ENCODE assay signal across 8 mouse cellular contexts in the genomic region with DNA sequence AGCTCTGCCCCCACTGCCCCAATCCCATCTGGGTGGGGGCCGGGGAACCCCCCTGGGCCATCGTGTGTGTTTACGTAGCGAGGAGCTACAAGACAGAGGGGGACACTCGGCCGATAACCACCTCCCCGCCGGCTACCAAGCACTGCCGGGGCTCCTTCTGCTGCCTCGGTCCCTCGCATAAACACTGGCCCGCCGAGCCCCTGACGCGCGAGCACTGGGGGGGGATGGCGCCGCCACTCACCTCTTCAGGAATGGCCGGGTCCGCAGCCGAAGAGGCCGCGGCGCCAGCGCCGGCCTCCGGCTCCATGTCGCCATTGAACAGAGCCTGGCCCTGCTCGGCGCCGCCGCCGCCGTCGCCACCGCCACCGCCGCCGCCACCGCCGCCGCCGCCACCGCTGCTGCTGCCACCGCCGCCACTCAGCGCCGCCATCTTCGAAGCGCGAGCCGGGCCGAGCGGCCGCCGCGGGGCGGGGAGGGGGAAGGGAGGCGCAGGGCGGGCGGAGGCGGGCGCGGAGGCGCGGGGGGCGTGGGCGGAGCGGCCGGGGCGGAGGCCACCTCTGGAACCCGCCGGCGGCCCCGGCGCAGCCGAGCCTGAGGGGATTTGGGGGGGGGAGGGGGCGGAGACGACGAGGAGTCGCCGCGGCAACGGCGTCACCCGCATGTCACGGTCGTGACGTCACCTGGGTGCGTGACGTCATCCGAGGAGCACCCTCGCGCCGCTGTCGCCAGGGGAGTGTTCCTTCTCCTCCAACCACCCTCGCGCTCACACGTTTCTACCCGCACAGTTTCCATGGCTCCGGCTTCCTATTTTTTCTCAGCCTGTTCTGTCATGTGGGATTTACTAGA. TPM values are rescaled to one million over a fixed set of nuclear protein-coding genes. Genes with fewer than 3 reads are reported as not detected.
DNase-seq lines count a peak whose midpoint lies in the region; ATAC-seq and TF ChIP-seq lines count a peak whose summit lies in the region.

Gene Braf, minus strand, starts transcription at position 598 of the 846 bp plus-strand sequence.

- no peaks in the 10 kb centered on the region for H3K9me3 ChIP-seq in ES-E14 (ENCODE audit: control insufficient read depth, insufficient read depth, low read depth, low read length)
- no peaks in the 10 kb centered on the region for H3K9me3 ChIP-seq in forebrain, embryonic 16.5 days (ENCODE audit: control insufficient read depth, low read length)
- no peaks in the 10 kb centered on the region for H3K9me3 ChIP-seq in lung, embryonic 14.5 days (ENCODE audit: low read depth, low read length)

- H3K4me2 ChIP-seq in forebrain, embryonic 16.5 days (ENCODE audit: low read length) = peak within 1 kb of the TSS; percentile 95
- peak within 1 kb of the TSS; percentile 79 for H3K4me2 ChIP-seq in lung, embryonic 14.5 days

- 0% methylated on average over 64 of the region's 101 CpGs for whole genome bisulfite sequencing in forebrain, embryonic 16.5 days
- under 1% methylated on average over 66 of the region's 101 CpGs for WGBS in lung, embryonic 14.5 days
- WGBS in olfactory bulb, adult 2 months = 4% methylated on average over 74 of the region's 101 CpGs
- 2% methylated on average over 65 of the region's 101 CpGs for WGBS in thymus, adult 2 months

- H3K4me1 ChIP-seq in ES-E14 (ENCODE audit: control insufficient read depth in 2 of 2, insufficient read depth in 2 of 2, low read length in 2 of 2, poor library complexity in 1 of 2) = peaks cover 0 to 7% of the 10 kb centered on the region in 2 experiments; a peak in 3 of 4 replicates
- H3K4me1 ChIP-seq in forebrain, embryonic 16.5 days (replicated peaks; ENCODE audit: control insufficient read depth, insufficient read depth, low read length) = peaks cover 24% of the 10 kb centered on the region
- H3K4me1 ChIP-seq in lung, embryonic 14.5 days (ENCODE audit: insufficient read depth) = peaks cover 11% of the 10 kb centered on the region
- H3K4me1 ChIP-seq in olfactory bulb, adult 2 months (ENCODE audit: control insufficient read depth, insufficient read depth, low read length) = no peaks in the 10 kb centered on the region
- H3K4me1 ChIP-seq in thymus, adult 2 months (replicated peaks; ENCODE audit: control insufficient read depth, insufficient read depth, low read length) = peaks cover 4% of the 10 kb centered on the region

- TF ChIP-seq POLR2A in olfactory bulb, adult 2 months (IDR thresholded peaks at IDR 0.05; ENCODE audit: insufficient read depth, low read depth, low read length) = peak; percentile 33; the same call in 1 of the 2 replicates
- no peak for TF ChIP-seq POLR2A in thymus, adult 2 months (IDR thresholded peaks at IDR 0.05; ENCODE audit: control insufficient read depth, extremely low read depth, insufficient read depth, low read length, poor library complexity)

- peak; percentile 46 for TF ChIP-seq CTCF in layer of hippocampus, adult 2 months (conservative IDR thresholded peaks at IDR 0.05)
- peak; percentile 14; the same call in 1 of the 2 replicates for TF ChIP-seq CTCF in lung, embryonic 14.5 days (IDR thresholded peaks at IDR 0.05; ENCODE audit: low read depth)
- TF ChIP-seq CTCF in olfactory bulb, adult 2 months (IDR thresholded peaks at IDR 0.05; ENCODE audit: insufficient read depth, low read depth, low read length) = no peak
- no peak for TF ChIP-seq CTCF in thymus, adult 2 months (IDR thresholded peaks at IDR 0.05; ENCODE audit: borderline replicate concordance, control insufficient read depth, extremely low read depth, insufficient read depth, low read length, poor library complexity)

- no peaks in the 10 kb centered on the region for H3K27me3 ChIP-seq in forebrain, embryonic 16.5 days (replicated peaks; ENCODE audit: control insufficient read depth, insufficient read depth, low read length)
- H3K27me3 ChIP-seq in lung, embryonic 14.5 days (ENCODE audit: insufficient read depth, low read length) = no peaks in the 10 kb centered on the region
- H3K27me3 ChIP-seq in thymus, adult 2 months (ENCODE audit: control insufficient read depth, insufficient read depth, low read length) = no peaks in the 10 kb centered on the region

- intact Hi-C loops in heart, postnatal 36 days (cut with DNase I) = loop anchor here (1.0 to 10.0 kb wide), 4 partner anchors 43 to 520 kb away; partner anchors contain the start of genes Kdm7a and Ndufb2

- no peaks in the 10 kb centered on the region for H3K36me3 ChIP-seq in ES-E14 (ENCODE audit: control insufficient read depth, insufficient read depth, low read length, poor library complexity, severe bottlenecking)
- H3K36me3 ChIP-seq in forebrain, embryonic 16.5 days (ENCODE audit: control insufficient read depth, insufficient read depth) = no peaks in the 10 kb centered on the region
- H3K36me3 ChIP-seq in lung, embryonic 14.5 days (ENCODE audit: insufficient read depth) = no peaks in the 10 kb centered on the region
- no peaks in the 10 kb centered on the region for H3K36me3 ChIP-seq in thymus, adult 2 months (ENCODE audit: control insufficient read depth, insufficient read depth, low read length)

- in situ Hi-C loops in ES-E14 (cut with MboI; ENCODE audit: low sequenced_read_pairs in 2 of 2, unreplicated experiment in 2 of 2) = no loop called here

- peak within 1 kb of the TSS; percentile 97 for H3K4me3 ChIP-seq in ES-E14 (ENCODE audit: insufficient read depth in 1 of 2, low read depth in 1 of 2, low read length in 2 of 2, poor library complexity in 1 of 2, severe bottlenecking in 1 of 2)
- H3K4me3 ChIP-seq in forebrain, embryonic 16.5 days (replicated peaks; ENCODE audit: low read length) = peak within 1 kb of the TSS; percentile 99
- peak within 1 kb of the TSS; percentile 81 for H3K4me3 ChIP-seq in layer of hippocampus, adult 2 months
- peak within 1 kb of the TSS; percentile 91 for H3K4me3 ChIP-seq in lung, embryonic 14.5 days (ENCODE audit: low read depth, low read length)
- H3K4me3 ChIP-seq in olfactory bulb, adult 2 months (ENCODE audit: insufficient read depth, low read depth, low read length) = peak within 1 kb of the TSS; percentile 74
- peak within 1 kb of the TSS; percentile 94 for H3K4me3 ChIP-seq in thymus, adult 2 months (ENCODE audit: control insufficient read depth, insufficient read depth, low read length)

- H3K9ac ChIP-seq in ES-E14 (ENCODE audit: insufficient read depth, low read depth, low read length, poor library complexity, severe bottlenecking) = peak within 1 kb of the TSS; percentile 94
- H3K9ac ChIP-seq in forebrain, embryonic 16.5 days (replicated peaks; ENCODE audit: low read depth, low read length) = peak within 1 kb of the TSS; percentile 98
- peak within 1 kb of the TSS; percentile 94 for H3K9ac ChIP-seq in lung, embryonic 14.5 days

- DNase-seq in ES-E14 (ENCODE audit: low read depth, low spot score) = peak; percentile 82
- DNase-seq in cerebellum, adult 11-12 months = peak; percentile 86
- DNase-seq in heart, postnatal 36 days = peak; percentile 84 to 87
- peak; percentile 89 to 91 for DNase-seq in layer of hippocampus, adult 2 months (ENCODE audit: low spot score in 2 of 2)
- DNase-seq in lung, embryonic 14.5 days = peak; percentile 95
- peak; percentile 72 for DNase-seq in thymus, adult 2 months

- peak; percentile 90 for ATAC-seq in forebrain, embryonic 16.5 days
- ATAC-seq in lung, embryonic 14.5 days (ENCODE audit: insufficient read depth) = peak; percentile 90

- peak within 1 kb of the TSS; percentile 56 for H3K27ac ChIP-seq in ES-E14 (ENCODE audit: insufficient read depth, low read depth, low read length, poor library complexity, severe bottlenecking)
- peak within 1 kb of the TSS; percentile 90 for H3K27ac ChIP-seq in forebrain, embryonic 16.5 days (ENCODE audit: low read length)
- H3K27ac ChIP-seq in layer of hippocampus, adult 2 months = peak within 1 kb of the TSS; percentile 99
- peak within 1 kb of the TSS; percentile 97 for H3K27ac ChIP-seq in lung, embryonic 14.5 days (ENCODE audit: low read depth)
- H3K27ac ChIP-seq in olfactory bulb, adult 2 months (ENCODE audit: insufficient read depth, low read depth, low read length) = peak within 1 kb of the TSS; percentile 86
- H3K27ac ChIP-seq in thymus, adult 2 months (ENCODE audit: control insufficient read depth, insufficient read depth, low read length) = no peak within 1 kb of the TSS

TF ChIP-seq in ES-E14, 5 proteins besides CTCF, POLR2A, EP300 and RAD21:
- no peak for TF ChIP-seq ZC3H11A (IDR thresholded peaks at IDR 0.05; ENCODE audit: borderline replicate concordance, low read depth, low read length)
- TF ChIP-seq CHD2 (IDR thresholded peaks at IDR 0.05; ENCODE audit: low read depth, low read length) = no peak
- peak; percentile 67; the same call in 1 of the 2 replicates for TF ChIP-seq HCFC1 (IDR thresholded peaks at IDR 0.05; ENCODE audit: borderline replicate concordance, insufficient read depth, low read length)
- TF ChIP-seq ZNF384 (IDR thresholded peaks at IDR 0.05; ENCODE audit: low read depth, low read length) = no peak
- no peak for TF ChIP-seq MAFK (IDR thresholded peaks at IDR 0.05; ENCODE audit: insufficient read depth, low read depth, low read length)

RNA-seq across cellular contexts. Expression of gene Braf, which starts in this region (rescaled TPM):
- total RNA-seq in ES-E14 (2012; rRNA removed) = 51.5 and 53.3 TPM in 2 replicates
- polyA plus RNA-seq in forebrain, embryonic 16.5 days (2015; fragmentation: Nextera tagmentation; extraction: Ambion mirVana) = 24.0 and 26.7 TPM in 2 replicates
- total RNA-seq in heart, postnatal 36 days (2021) = 10 to 100 TPM; 14.7 to 20.8 TPM
- 100 to 1,000 TPM; 128 to 129 TPM for total RNA-seq in layer of hippocampus, adult 2 months (2021)
- polyA plus RNA-seq in lung, embryonic 14.5 days (2014; fragmentation: Nextera tagmentation; extraction: Ambion mirVana) = 16.3 and 19.6 TPM in 2 replicates
- polyA plus RNA-seq in olfactory bulb, adult 2 months (2012; ENCODE audit: insufficient read depth, insufficient read length, low replicate concordance, missing spikeins) = not detected in 2 replicates
- polyA plus RNA-seq in thymus, adult 2 months (2012; rRNA removed) = 12.3 and 15.5 TPM in 2 replicates

Comparison
In these comparisons a context has a peak if more than half of its experiments do, and no peak if none do; other contexts are left out.
1. CTCF ChIP-seq: peak in layer of hippocampus, adult 2 months (single experiment) and lung, embryonic 14.5 days (single experiment); none in olfactory bulb, adult 2 months (single experiment) and thymus, adult 2 months (single experiment).
2. Peak in every context shown above with its lines, with median percentiles within 50 percentile points of each other: DNase-seq, H3K4me3 ChIP-seq and H3K9ac ChIP-seq.